Mouse (Mus musculus): ENCODE measurements at regions not wholly inside any gene's neighbourhood (a gene's known extent, or its start where the extent isn't known, plus 50 kb on each side); places are given as distances from the start of the nearest gene placed in this dataset.

DNA sequence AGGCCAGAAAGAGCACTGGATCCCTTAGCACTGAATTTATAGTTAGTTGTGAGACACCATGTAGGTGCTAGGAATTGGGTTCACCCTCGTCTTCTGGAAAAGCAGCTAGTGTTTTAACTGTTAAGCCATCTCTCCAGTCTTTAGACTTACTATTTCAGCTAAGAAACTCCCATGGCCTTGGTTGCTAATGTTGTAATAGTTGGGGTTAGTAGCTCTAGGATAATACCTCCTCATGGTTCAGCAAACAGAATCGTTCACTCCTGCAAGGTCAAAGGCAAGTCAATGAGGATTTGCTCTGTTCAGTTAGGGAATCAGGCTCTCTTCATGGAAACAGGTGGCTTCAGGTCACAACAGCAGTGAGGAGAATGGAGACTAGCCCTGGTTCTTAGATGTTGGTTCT, 118.7 kb upstream of the Kbtbd8 start:
- no peak for TF ChIP-seq CTCF (IDR thresholded peaks at IDR 0.05)
- no peak for TF ChIP-seq EP300 (IDR thresholded peaks at IDR 0.05)
